9 mouse cellular contexts compared by ENCODE assay signal in genomic region chr5:120836731-120837585, GRCm38 (mm10). TPM values are rescaled to one million over a fixed set of nuclear protein-coding genes. Genes with fewer than 3 reads are reported as not detected.
DNase-seq lines count a peak whose midpoint lies in the region; ATAC-seq and TF ChIP-seq lines count a peak whose summit lies in the region.
"Had no signal": no experiment of that assay in that cellular context is flagged by ENCODE, and none has a peak within 500 bp of the region (broad histone marks: within the 10 kb centered on the region; RNA-seq: fewer than 3 reads in every experiment).

No protein-coding gene starts in this region.

- peak; percentile 75 for DNase-seq in intestine, embryonic 14.5 days (ENCODE audit: low spot score)
- peak; percentile 54 to 68 for DNase-seq in CD8-positive naive resting alpha-beta T cell, adult 2 months (ENCODE audit: low read depth in 2 of 2, low spot score in 2 of 2)
- peak; percentile 16 for DNase-seq in adrenal gland, adult 2 months
- DNase-seq in embryo, embryonic 11.5 days (ENCODE audit: low read depth, low spot score) = peak; percentile 29
- DNase-seq in layer of hippocampus, postnatal 10 days (ENCODE audit: low spot score in 2 of 2) = peak; percentile 62 to 66
- DNase-seq in gastrocnemius, adult 8-10 months (ENCODE audit: low spot score in 2 of 2) = no peak

- ATAC-seq in intestine, embryonic 14.5 days (replicated peaks; ENCODE audit: low FRiP score, low TSS enrichment, low read depth) = no peak
- no peak for ATAC-seq in intestine, embryonic 15.5 days

- no peaks in the 10 kb centered on the region for H3K4me1 ChIP-seq in intestine, embryonic 14.5 days (replicated peaks; ENCODE audit: control insufficient read depth, insufficient read depth, low read length)
- H3K4me1 ChIP-seq in intestine, embryonic 15.5 days (replicated peaks) = 0 out of 2 replicates have a peak, but pooled peaks cover 4% of the 10 kb centered on the region
- no peaks in the 10 kb centered on the region for H3K4me1 ChIP-seq in olfactory bulb, adult 2 months (ENCODE audit: control insufficient read depth, insufficient read depth, low read length)
- H3K4me1 ChIP-seq: heart, embryonic 13.5 days had no signal

- no peak for TF ChIP-seq POLR2A in olfactory bulb, adult 2 months (IDR thresholded peaks at IDR 0.05; ENCODE audit: insufficient read depth, low read depth, low read length)

- no peaks in the 10 kb centered on the region for H3K36me3 ChIP-seq in intestine, embryonic 14.5 days (ENCODE audit: control insufficient read depth, insufficient read depth, low read length)
- H3K36me3 ChIP-seq in intestine, embryonic 15.5 days = no peaks in the 10 kb centered on the region
- H3K36me3 ChIP-seq: heart, embryonic 13.5 days had no signal

- no peak overlapping the region for H3K4me3 ChIP-seq in intestine, embryonic 14.5 days (ENCODE audit: low read depth, low read length)
- H3K4me3 ChIP-seq in intestine, embryonic 15.5 days (replicated peaks) = no peak overlapping the region
- no peak overlapping the region for H3K4me3 ChIP-seq in olfactory bulb, adult 2 months (ENCODE audit: insufficient read depth, low read depth, low read length)
- H3K4me3 ChIP-seq: heart, embryonic 13.5 days had no signal

- 0 out of 2 replicates have a peak, but pooled peaks have one; percentile 13 for TF ChIP-seq CTCF in olfactory bulb, adult 2 months (IDR thresholded peaks at IDR 0.05; ENCODE audit: insufficient read depth, low read depth, low read length)

- H3K27me3 ChIP-seq in intestine, embryonic 14.5 days (replicated peaks; ENCODE audit: control insufficient read depth, insufficient read depth, low read length) = 0 out of 2 replicates have a peak, but pooled peaks cover 2% of the 10 kb centered on the region
- no peaks in the 10 kb centered on the region for H3K27me3 ChIP-seq in intestine, embryonic 15.5 days (replicated peaks)

- H3K27ac ChIP-seq in intestine, embryonic 14.5 days (ENCODE audit: low read depth) = no peak overlapping the region
- no peak overlapping the region for H3K27ac ChIP-seq in intestine, embryonic 15.5 days
- H3K27ac ChIP-seq in olfactory bulb, adult 2 months (ENCODE audit: insufficient read depth, low read depth, low read length) = no peak overlapping the region
- H3K27ac ChIP-seq: heart, embryonic 13.5 days had no signal

- WGBS in intestine, embryonic 14.5 days = 8% methylated on average over 8 of the region's 8 CpGs
- 16% methylated on average over 8 of the region's 8 CpGs for WGBS in intestine, embryonic 15.5 days
- WGBS in olfactory bulb, adult 2 months = 15% methylated on average over 8 of the region's 8 CpGs

- H3K9ac ChIP-seq in intestine, embryonic 14.5 days (ENCODE audit: low read length) = no peak overlapping the region
- no peak overlapping the region for H3K9ac ChIP-seq in intestine, embryonic 15.5 days
- H3K9ac ChIP-seq: heart, embryonic 13.5 days had no signal

- H3K4me2 ChIP-seq in intestine, embryonic 14.5 days (ENCODE audit: low read length) = no peak overlapping the region
- H3K4me2 ChIP-seq in intestine, embryonic 15.5 days (replicated peaks) = no peak overlapping the region
- H3K4me2 ChIP-seq: heart, embryonic 13.5 days had no signal

- no peaks in the 10 kb centered on the region for H3K9me3 ChIP-seq in intestine, embryonic 14.5 days (ENCODE audit: control insufficient read depth, low read length)
- no peaks in the 10 kb centered on the region for H3K9me3 ChIP-seq in intestine, embryonic 15.5 days
- H3K9me3 ChIP-seq: heart, embryonic 13.5 days had no signal

RNA-seq across cellular contexts. Expression of gene Oas1f, which starts 10.2 kb away (rescaled TPM):
- not detected in 2 replicates for polyA plus RNA-seq in intestine, embryonic 14.5 days (2014; fragmentation: Nextera tagmentation; extraction: Ambion mirVana)
- not detected in 2 replicates for polyA plus RNA-seq in intestine, embryonic 15.5 days (2015; fragmentation: Nextera tagmentation; extraction: Ambion mirVana)
- total RNA-seq in adrenal gland, adult 2 months (2021) = not detected
- not detected in 2 replicates for polyA plus RNA-seq in adrenal gland, adult 2 months (2012; rRNA removed)
- total RNA-seq in layer of hippocampus, postnatal 10 days (2021) = not detected
- not detected in 2 replicates for polyA plus RNA-seq in olfactory bulb, adult 2 months (2012; ENCODE audit: insufficient read depth, insufficient read length, low replicate concordance, missing spikeins)
- total RNA-seq in gastrocnemius, adult 8-10 months (2022) = not detected
- polyA plus RNA-seq: heart, embryonic 13.5 days had no signal

RNA-seq across cellular contexts. Expression of gene Oas1h, which starts 24.3 kb away (rescaled TPM):
- not detected in 2 replicates for polyA plus RNA-seq in intestine, embryonic 14.5 days (2014; fragmentation: Nextera tagmentation; extraction: Ambion mirVana)
- polyA plus RNA-seq in intestine, embryonic 15.5 days (2015; fragmentation: Nextera tagmentation; extraction: Ambion mirVana) = not detected in 2 replicates
- not detected for total RNA-seq in adrenal gland, adult 2 months (2021)
- not detected in 2 replicates for polyA plus RNA-seq in adrenal gland, adult 2 months (2012; rRNA removed)
- total RNA-seq in layer of hippocampus, postnatal 10 days (2021) = not detected
- polyA plus RNA-seq in olfactory bulb, adult 2 months (2012; ENCODE audit: insufficient read depth, insufficient read length, low replicate concordance, missing spikeins) = not detected in 2 replicates
- not detected for total RNA-seq in gastrocnemius, adult 8-10 months (2022)
- polyA plus RNA-seq: heart, embryonic 13.5 days had no signal

RNA-seq across cellular contexts. Expression of gene Oas1c, which starts 24.6 kb away (rescaled TPM):
- 0.70 and 0.79 TPM in 2 replicates for polyA plus RNA-seq in intestine, embryonic 14.5 days (2014; fragmentation: Nextera tagmentation; extraction: Ambion mirVana)
- polyA plus RNA-seq in intestine, embryonic 15.5 days (2015; fragmentation: Nextera tagmentation; extraction: Ambion mirVana) = 0.67 and 0.71 TPM in 2 replicates
- under 1 TPM; 0.49 to 0.97 TPM for total RNA-seq in adrenal gland, adult 2 months (2021)
- polyA plus RNA-seq in adrenal gland, adult 2 months (2012; rRNA removed) = 1.0 and 2.8 TPM in 2 replicates
- 1 to 10 TPM in 1 of 2 experiments, under 1 TPM in 1; 0.47 to 1.0 TPM for total RNA-seq in layer of hippocampus, postnatal 10 days (2021)
- not detected in 2 replicates for polyA plus RNA-seq in olfactory bulb, adult 2 months (2012; ENCODE audit: insufficient read depth, insufficient read length, low replicate concordance, missing spikeins)
- total RNA-seq in gastrocnemius, adult 8-10 months (2022) = under 1 TPM in 2 of 4 experiments, not detected in 2; 0.21 to 0.27 TPM

RNA-seq across cellular contexts. Expression of gene Oas1e, which starts 41.6 kb away (rescaled TPM):
- polyA plus RNA-seq in intestine, embryonic 14.5 days (2014; fragmentation: Nextera tagmentation; extraction: Ambion mirVana) = not detected in 2 replicates
- not detected in 2 replicates for polyA plus RNA-seq in intestine, embryonic 15.5 days (2015; fragmentation: Nextera tagmentation; extraction: Ambion mirVana)
- total RNA-seq in adrenal gland, adult 2 months (2021) = not detected
- not detected in 2 replicates for polyA plus RNA-seq in adrenal gland, adult 2 months (2012; rRNA removed)
- not detected for total RNA-seq in layer of hippocampus, postnatal 10 days (2021)
- not detected in 2 replicates for polyA plus RNA-seq in olfactory bulb, adult 2 months (2012; ENCODE audit: insufficient read depth, insufficient read length, low replicate concordance, missing spikeins)
- total RNA-seq in gastrocnemius, adult 8-10 months (2022) = not detected
- polyA plus RNA-seq: heart, embryonic 13.5 days had no signal

RNA-seq across cellular contexts. Expression of gene Oas1g, which starts 50.5 kb away (rescaled TPM):
- polyA plus RNA-seq in intestine, embryonic 14.5 days (2014; fragmentation: Nextera tagmentation; extraction: Ambion mirVana) = 1.2 TPM in 2 replicates
- polyA plus RNA-seq in intestine, embryonic 15.5 days (2015; fragmentation: Nextera tagmentation; extraction: Ambion mirVana) = 2.0 TPM in 2 replicates
- 1 to 10 TPM in 1 of 2 experiments, under 1 TPM in 1; 0.66 to 1.1 TPM for total RNA-seq in adrenal gland, adult 2 months (2021)
- polyA plus RNA-seq in adrenal gland, adult 2 months (2012; rRNA removed) = 2.5 and 2.7 TPM in 2 replicates
- not detected for total RNA-seq in layer of hippocampus, postnatal 10 days (2021)
- not detected in 2 replicates for polyA plus RNA-seq in olfactory bulb, adult 2 months (2012; ENCODE audit: insufficient read depth, insufficient read length, low replicate concordance, missing spikeins)
- not detected for total RNA-seq in gastrocnemius, adult 8-10 months (2022)

Comparison
In these comparisons a context has a peak if more than half of its experiments do, and no peak if none do; other contexts are left out.
1. DNase-seq: peak in intestine, embryonic 14.5 days (single experiment), CD8-positive naive resting alpha-beta T cell, adult 2 months (2 of 2), adrenal gland, adult 2 months (single experiment), embryo, embryonic 11.5 days (single experiment) and layer of hippocampus, postnatal 10 days (2 of 2); none in gastrocnemius, adult 8-10 months (0 of 2).